Mouse (Mus musculus): Measurements from ENCODE around the gene Gm10577. TPM values are rescaled to one million over a fixed set of nuclear protein-coding genes. Genes with fewer than 3 reads are reported as not detected.

Gene Gm10577
- not detected for polyA plus RNA-seq (2017; shearing (Covaris generic))

GRCm38 (mm10) chr4:101020596-101020995 is at the start of gene Gm10577:
Gm10577 (minus strand) TSS chr4:101020696.

GRCm38 (mm10) chr4:101068786-101069153 is 48.3 kb upstream of the Gm10577 start, which contains the start of gene Raver2:
Raver2 (plus strand) TSS chr4:101068983.

Other genes with a start within 250 kb of the Gm10577 start
- not detected for gene Cachd1, start 244.0 kb downstream of the Gm10577 start, polyA plus RNA-seq (2017; shearing (Covaris generic))
- 1.6 TPM for gene Raver2, start 48.3 kb upstream of the Gm10577 start, polyA plus RNA-seq (2017; shearing (Covaris generic))
- gene Jak1, start 244.6 kb upstream of the Gm10577 start, polyA plus RNA-seq (2017; shearing (Covaris generic)) = 593 TPM